Mouse (Mus musculus) stomach, embryonic 14.5 days (tissue): Measurements from ENCODE around the gene Rbm24. TPM values are rescaled to one million over a fixed set of nuclear protein-coding genes. Genes with fewer than 3 reads are reported as not detected.

Experiments used
- ATAC-seq: fragments of 200-750 bp; cut with Nextera tagmentation; 2 replicates; pipeline ENCODE4 v1.8.0; 2017; ENCODE audit warnings: low read depth, moderate TSS enrichment; ENCODE audit not compliant: insufficient number of reproducible peaks, insufficient read depth, low FRiP score
- H3K27ac ChIP-seq: fragments of 300-500 bp; sonication (generic); 2 replicates; pipeline ENCODE4 v1.5.1; 2014; ENCODE audit warnings: mild to moderate bottlenecking, low read length, moderate library complexity, mixed read lengths
- H3K27me3 ChIP-seq: fragments of 300-500 bp; sonication (generic); 2 replicates; pipeline ENCODE4 v1.6.1; 2014; ENCODE audit warnings: low read length, control low read depth, mixed read lengths; ENCODE audit not compliant: control insufficient read depth, insufficient read depth
- H3K36me3 ChIP-seq: fragments of 300-500 bp; sonication (generic); 2 replicates; pipeline ENCODE4 v1.6.1; 2014; ENCODE audit warnings: mild to moderate bottlenecking, control low read depth, low read length, moderate library complexity, mixed read lengths; ENCODE audit not compliant: control insufficient read depth, insufficient read depth
- H3K4me1 ChIP-seq: fragments of 300-500 bp; sonication (generic); 2 replicates; pipeline ENCODE4 v1.6.1; 2014; ENCODE audit warnings: low read length, control low read depth, mixed read lengths; ENCODE audit not compliant: control insufficient read depth, insufficient read depth
- H3K4me2 ChIP-seq: fragments of 300-500 bp; sonication (generic); replicated peaks from 2 replicates; pipeline ENCODE4 v1.6.1; 2014; ENCODE audit warnings: low read depth, low read length, control low read depth
- H3K4me3 ChIP-seq: fragments of 300-500 bp; sonication (generic); 2 replicates; pipeline ENCODE4 v1.5.1; 2014; ENCODE audit warnings: low read depth, low read length, control low read depth
- H3K9ac ChIP-seq: fragments of 300-500 bp; sonication (generic); replicated peaks from 2 replicates; pipeline ENCODE4 v1.6.1; 2014; ENCODE audit warnings: low read depth, mild to moderate bottlenecking, control low read depth, low read length, moderate library complexity, mixed read lengths
- H3K9me3 ChIP-seq: fragments of 300-500 bp; sonication (generic); 2 replicates; pipeline ENCODE4 v1.6.1; 2016; ENCODE audit warnings: low read depth, low read length, control low read depth; ENCODE audit not compliant: control insufficient read depth
- WGBS: fragments of 180-500 bp; shearing (Covaris S2); extraction: QIAGEN DNeasy Blood & Tissue Kit; methylation state at CpG from one replicate; pipeline ENCODE4 v1.1.7; 2014; 5-methylcytosine and 5-hydroxymethylcytosine counted together
- polyA plus RNA-seq: library from polyadenylated mRNA; unstranded; fragments of >200 nt; fragmentation: Nextera tagmentation; extraction: Ambion mirVana; gene quantifications from 2 replicates; pipeline ENCODE4 v1.2.1, GENCODE M21; 2014

Gene Rbm24
- polyA plus RNA-seq, 1 experiment from 2014 or later, result 1.4 TPM

GRCm38 (mm10) chr13:46424376-46424775 lies 6.1 kb downstream of the Rbm24 start:
- H3K9me3 ChIP-seq, result no peaks in the 10 kb centered on the region
- no peak overlapping the region for H3K9ac ChIP-seq
- WGBS, result 71% methylated on average over 8 of the region's 8 CpGs
- H3K4me2 ChIP-seq, result no peak overlapping the region
- H3K4me1 ChIP-seq, result no peaks in the 10 kb centered on the region
- no peak overlapping the region for H3K4me3 ChIP-seq
- H3K27me3 ChIP-seq, result no peaks in the 10 kb centered on the region
- H3K27ac ChIP-seq, result no peak overlapping the region
- H3K36me3 ChIP-seq, result no peaks in the 10 kb centered on the region
- ATAC-seq, result no peak

GRCm38 (mm10) chr13:46426651-46427269 lies 8.5 kb downstream of the Rbm24 start:
- no peak for ATAC-seq
- no peak overlapping the region for H3K4me2 ChIP-seq
- 77% methylated on average over 6 of the region's 6 CpGs for WGBS
- H3K36me3 ChIP-seq, result no peaks in the 10 kb centered on the region
- H3K27me3 ChIP-seq, result no peaks in the 10 kb centered on the region
- no peaks in the 10 kb centered on the region for H3K9me3 ChIP-seq
- H3K4me1 ChIP-seq, result no peaks in the 10 kb centered on the region
- no peak overlapping the region for H3K9ac ChIP-seq
- no peak overlapping the region for H3K4me3 ChIP-seq
- no peak overlapping the region for H3K27ac ChIP-seq

- 54% methylated on average over 22 of the region's 22 CpGs for WGBS
- peak overlapping the region; percentile 28; the same call in 1 of the 2 replicates for H3K4me2 ChIP-seq
- no peaks in the 10 kb centered on the region for H3K4me1 ChIP-seq
- H3K4me3 ChIP-seq, result no peak overlapping the region
- no peaks in the 10 kb centered on the region for H3K27me3 ChIP-seq
- no peaks in the 10 kb centered on the region for H3K36me3 ChIP-seq
- ATAC-seq, result no peak
- no peak overlapping the region for H3K27ac ChIP-seq
- H3K9me3 ChIP-seq, result no peaks in the 10 kb centered on the region
- no peak overlapping the region for H3K9ac ChIP-seq
Observed at GRCm38 (mm10) chr13:46428964-46429363, 10.7 kb downstream of the Rbm24 start.

GRCm38 (mm10) chr13:46429866-46430265 lies 11.6 kb downstream of the Rbm24 start:
- Histone ChIP-seq H3K4me1 (no peaks in the 10 kb centered on the region), H3K27me3 (no peaks in the 10 kb centered on the region), H3K9ac (no peak overlapping the region), H3K9me3 (no peaks in the 10 kb centered on the region), H3K4me2 (no peak overlapping the region), H3K27ac (no peak overlapping the region), H3K36me3 (no peaks in the 10 kb centered on the region), H3K4me3 (no peak overlapping the region)
- 91% methylated on average over 11 of the region's 11 CpGs for WGBS
- ATAC-seq, result no peak

GRCm38 (mm10) chr13:46433880-46434560 lies 15.8 kb downstream of the Rbm24 start:
- Histone ChIP-seq H3K4me3 (no peak overlapping the region), H3K9me3 (no peaks in the 10 kb centered on the region), H3K27me3 (no peaks in the 10 kb centered on the region), H3K36me3 (no peaks in the 10 kb centered on the region), H3K27ac (no peak overlapping the region), H3K9ac (no peak overlapping the region), H3K4me2 (no peak overlapping the region), H3K4me1 (no peaks in the 10 kb centered on the region)
- 49% methylated on average over 8 of the region's 8 CpGs for whole genome bisulfite sequencing
- no peak for ATAC-seq

- Histone ChIP-seq H3K4me1 (no peaks in the 10 kb centered on the region), H3K9ac (no peak overlapping the region), H3K27ac (no peak overlapping the region), H3K4me3 (no peak overlapping the region), H3K9me3 (no peaks in the 10 kb centered on the region), H3K4me2 (no peak overlapping the region), H3K27me3 (no peaks in the 10 kb centered on the region), H3K36me3 (no peaks in the 10 kb centered on the region)
- 78% methylated on average over 6 of the region's 6 CpGs for WGBS
- no peak for ATAC-seq
Observed at GRCm38 (mm10) chr13:46438960-46439359, 20.7 kb downstream of the Rbm24 start.

- no peak overlapping the region for H3K4me2 ChIP-seq
- H3K9ac ChIP-seq, result no peak overlapping the region
- no peaks in the 10 kb centered on the region for H3K27me3 ChIP-seq
- no peak overlapping the region for H3K27ac ChIP-seq
- no peaks in the 10 kb centered on the region for H3K36me3 ChIP-seq
- no peaks in the 10 kb centered on the region for H3K4me1 ChIP-seq
- no peak for ATAC-seq
- 66% methylated on average over 7 of the region's 7 CpGs for WGBS
- no peak overlapping the region for H3K4me3 ChIP-seq
- H3K9me3 ChIP-seq, result no peaks in the 10 kb centered on the region
Observed at GRCm38 (mm10) chr13:46444021-46444420, 25.8 kb downstream of the Rbm24 start.

- Histone ChIP-seq H3K4me2 (no peak overlapping the region), H3K4me3 (no peak overlapping the region), H3K4me1 (no peaks in the 10 kb centered on the region), H3K27me3 (no peaks in the 10 kb centered on the region), H3K9ac (no peak overlapping the region), H3K36me3 (no peaks in the 10 kb centered on the region), H3K9me3 (no peaks in the 10 kb centered on the region), H3K27ac (no peak overlapping the region)
- 91% methylated on average over 6 of the region's 6 CpGs for WGBS
- no peak for ATAC-seq
Observed at GRCm38 (mm10) chr13:46446062-46446461, 27.8 kb downstream of the Rbm24 start.

GRCm38 (mm10) chr13:46448276-46448675 lies 30.0 kb downstream of the Rbm24 start:
- Histone ChIP-seq H3K36me3 (no peaks in the 10 kb centered on the region), H3K9me3 (no peaks in the 10 kb centered on the region), H3K27me3 (no peaks in the 10 kb centered on the region), H3K4me3 (no peak overlapping the region), H3K4me1 (no peaks in the 10 kb centered on the region), H3K4me2 (no peak overlapping the region), H3K9ac (no peak overlapping the region), H3K27ac (no peak overlapping the region)
- 92% methylated on average over 2 of the region's 2 CpGs for WGBS
- no peak for ATAC-seq
